In genomic region chr15:98730790-98731189, GRCm38 (mm10) we compare ENCODE assay signal across 27 mouse cellular contexts. TPM values are rescaled to one million over a fixed set of nuclear protein-coding genes. Genes with fewer than 3 reads are reported as not detected.
DNase-seq lines count a peak whose midpoint lies in the region; ATAC-seq and TF ChIP-seq lines count a peak whose summit lies in the region.
"Had no signal": no experiment of that assay in that cellular context is flagged by ENCODE, and none has a peak within 500 bp of the region (broad histone marks: within the 10 kb centered on the region; RNA-seq: fewer than 3 reads in every experiment).

No protein-coding gene starts in this region.

- DNase-seq in lung, postnatal 0 days (ENCODE audit: low spot score): no peak
- DNase-seq in lung, postnatal 25 days (ENCODE audit: low spot score): no peak
- DNase-seq in thymus, postnatal 0 days (ENCODE audit: low spot score): peak; percentile 21
- no peak for DNase-seq in thymus, adult 18-20 months
- DNase-seq in yolk sac, embryonic 10.5 days (ENCODE audit: low spot score): peak; percentile 62
- no peak for DNase-seq in adrenal gland, postnatal 36 days
- DNase-seq: adrenal gland, postnatal 10 days; cerebellum, adult 11-12 months; cerebellum, adult 8-10 months; cerebellum, postnatal 14 days; gastrocnemius, postnatal 10 days; gastrocnemius, postnatal 36 days; heart, adult 2 months; heart, postnatal 14 days; heart, postnatal 4 days had no signal

- no peak for TF ChIP-seq EP300 in lung, postnatal 0 days (IDR thresholded peaks at IDR 0.05)

- H3K27ac ChIP-seq in lung, postnatal 0 days (ENCODE audit: low read length): no peak overlapping the region
- H3K27ac ChIP-seq: forebrain, embryonic 10.5 days; forebrain, embryonic 13.5 days; heart, adult 2 months; heart, embryonic 10.5 days; heart, embryonic 13.5 days; hindbrain, embryonic 14.5 days; hindbrain, postnatal 0 days had no signal

- no peak overlapping the region for H3K9ac ChIP-seq in lung, postnatal 0 days (replicated peaks; ENCODE audit: low read depth)
- H3K9ac ChIP-seq: forebrain, embryonic 13.5 days; heart, embryonic 13.5 days; hindbrain, embryonic 14.5 days had no signal

- ATAC-seq in lung, postnatal 0 days: peak; percentile 16; the same call in 1 of the 2 replicates
- ATAC-seq: forebrain, embryonic 13.5 days; forebrain, embryonic 16.5 days; hindbrain, postnatal 0 days; Patski had no signal

- no peaks in the 10 kb centered on the region for H3K9me3 ChIP-seq in lung, postnatal 0 days (ENCODE audit: low read length)
- H3K9me3 ChIP-seq: forebrain, embryonic 10.5 days; forebrain, embryonic 13.5 days; G1E; heart, embryonic 10.5 days; heart, embryonic 13.5 days had no signal

- H3K36me3 ChIP-seq in lung, postnatal 0 days (ENCODE audit: insufficient read depth, low read length): no peaks in the 10 kb centered on the region

- no peak overlapping the region for H3K4me2 ChIP-seq in lung, postnatal 0 days (replicated peaks; ENCODE audit: low read depth, low read length)
- H3K4me2 ChIP-seq: forebrain, embryonic 13.5 days; heart, embryonic 13.5 days; hindbrain, embryonic 14.5 days had no signal

- peaks cover 7% of the 10 kb centered on the region; the same call in 1 of the 2 replicates for H3K4me1 ChIP-seq in lung, postnatal 0 days (ENCODE audit: insufficient read depth, low read depth, low read length)

- WGBS in lung, postnatal 0 days: 56% methylated on average over 6 of the region's 6 CpGs

- no peak for TF ChIP-seq CTCF in lung, postnatal 0 days (IDR thresholded peaks at IDR 0.05)

- H3K27me3 ChIP-seq in lung, postnatal 0 days (replicated peaks; ENCODE audit: insufficient read depth, low read length): no peaks in the 10 kb centered on the region
- H3K27me3 ChIP-seq: CH12.LX, Patski had no signal

- no peak overlapping the region for H3K4me3 ChIP-seq in lung, postnatal 0 days (ENCODE audit: low read depth, low read length)
- H3K4me3 ChIP-seq: forebrain, embryonic 10.5 days; forebrain, embryonic 13.5 days; heart, adult 2 months; heart, embryonic 10.5 days; heart, embryonic 13.5 days had no signal

RNA-seq across cellular contexts. Expression of gene Fkbp11, which starts 2.8 kb away (rescaled TPM):
- 45.2 and 45.5 TPM in 2 replicates for polyA plus RNA-seq in lung, postnatal 0 days (2015; fragmentation: Nextera tagmentation; extraction: Ambion mirVana)
- 4.6 and 6.4 TPM in 2 replicates for polyA plus RNA-seq in thymus, postnatal 0 days (2015; fragmentation: Nextera tagmentation; extraction: Ambion mirVana)
- 1 to 10 TPM; 7.5 to 9.1 TPM for total RNA-seq in adrenal gland, postnatal 36 days (2021)

RNA-seq across cellular contexts. Expression of gene Ccdc65, which starts 22.8 kb away (rescaled TPM):
- 3.7 and 5.1 TPM in 2 replicates for polyA plus RNA-seq in lung, postnatal 0 days (2015; fragmentation: Nextera tagmentation; extraction: Ambion mirVana)
- 0.09 and 0.40 TPM in 2 replicates for polyA plus RNA-seq in thymus, postnatal 0 days (2015; fragmentation: Nextera tagmentation; extraction: Ambion mirVana)
- under 1 TPM; 0.23 to 0.26 TPM for total RNA-seq in adrenal gland, postnatal 36 days (2021)
- total RNA-seq: gastrocnemius, adult 18-20 months; gastrocnemius, postnatal 10 days; gastrocnemius, postnatal 36 days; granulocyte monocyte progenitor cell, adult 5-6 weeks had no signal
- polyA plus RNA-seq: G1E had no signal

RNA-seq across cellular contexts. Expression of gene Arf3, which starts 32.2 kb away (rescaled TPM):
- polyA plus RNA-seq in lung, postnatal 0 days (2015; fragmentation: Nextera tagmentation; extraction: Ambion mirVana): 47.1 and 56.0 TPM in 2 replicates
- 36.5 and 42.2 TPM in 2 replicates for polyA plus RNA-seq in thymus, postnatal 0 days (2015; fragmentation: Nextera tagmentation; extraction: Ambion mirVana)
- 100 to 1,000 TPM; 132 to 140 TPM for total RNA-seq in adrenal gland, postnatal 36 days (2021)

RNA-seq across cellular contexts. Expression of gene Wnt10b, which starts 47.2 kb away (rescaled TPM):
- 0.13 and 0.14 TPM in 2 replicates for polyA plus RNA-seq in lung, postnatal 0 days (2015; fragmentation: Nextera tagmentation; extraction: Ambion mirVana)
- polyA plus RNA-seq in thymus, postnatal 0 days (2015; fragmentation: Nextera tagmentation; extraction: Ambion mirVana): 0.85 TPM in 2 replicates
- total RNA-seq in adrenal gland, postnatal 36 days (2021): 1 to 10 TPM; 1.1 to 1.3 TPM
- polyA plus RNA-seq: forebrain, embryonic 13.5 days; forebrain, embryonic 16.5 days; hindbrain, embryonic 14.5 days; hindbrain, postnatal 0 days; Patski had no signal

RNA-seq across cellular contexts. Expression of gene Rnd1, which starts 53.5 kb away (rescaled TPM):
- polyA plus RNA-seq in lung, postnatal 0 days (2015; fragmentation: Nextera tagmentation; extraction: Ambion mirVana): 3.1 and 3.9 TPM in 2 replicates
- 1.1 and 1.7 TPM in 2 replicates for polyA plus RNA-seq in thymus, postnatal 0 days (2015; fragmentation: Nextera tagmentation; extraction: Ambion mirVana)
- total RNA-seq in adrenal gland, postnatal 36 days (2021): 1 to 10 TPM; 2.1 to 2.4 TPM

Comparison
In these comparisons a context has a peak if more than half of its experiments do, and no peak if none do; other contexts are left out.
1. DNase-seq: peak in thymus, postnatal 0 days (single experiment) and yolk sac, embryonic 10.5 days (single experiment); none in lung, postnatal 0 days (single experiment), lung, postnatal 25 days (single experiment), thymus, adult 18-20 months (0 of 2) and adrenal gland, postnatal 36 days (0 of 2).